Mouse (Mus musculus): ENCODE measurements around the gene Olfr325.

Olfr325 gene

DNA sequence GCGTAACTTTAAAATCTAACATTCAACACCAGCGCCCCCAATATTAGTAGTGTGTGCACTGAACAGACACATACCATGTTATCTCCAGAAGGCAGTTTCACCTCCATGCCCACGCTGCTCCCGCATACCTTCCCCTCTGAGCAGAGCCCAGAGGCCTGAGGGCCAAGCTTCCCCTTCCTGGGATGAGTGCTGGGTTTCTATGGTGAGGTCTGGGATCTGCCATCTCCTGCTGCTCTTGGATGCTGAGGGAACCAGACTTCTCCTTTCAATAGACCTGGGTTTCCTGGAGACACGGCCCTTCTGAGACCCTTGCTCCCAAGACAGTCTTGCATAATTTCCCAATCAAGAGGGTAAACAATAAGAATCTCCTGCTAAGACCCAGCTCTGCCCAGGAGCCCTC, 52.9 kb downstream of the Olfr325 start, which contains the start of gene Olfr323:
TSS of gene Olfr323 (minus strand) at position 101 of the 400 bp plus-strand sequence.
- DNase-seq (ENCODE audit: low spot score): no peak

Data from spleen, adult 12 weeks (tissue).